Mouse (Mus musculus) cerebellum, adult 9-11 months (tissue): ENCODE measurements around the gene Pamr1.

Experiments
- DNase-seq: peaks from one replicate; pipeline ENCODE4 v3.0.0; 2022

The Pamr1 gene

GRCm38 (mm10) chr2:102600516-102600915 is 50.7 kb downstream of the Pamr1 start:
- DNase-seq: no peak

- no peak for DNase-seq
These were observed 60.7 kb downstream of the Pamr1 start for GRCm38 (mm10) chr2:102610485-102610884.

- no peak for DNase-seq
These were observed 66.8 kb downstream of the Pamr1 start for GRCm38 (mm10) chr2:102616637-102617036.

GRCm38 (mm10) chr2:102620744-102621429 is 71.1 kb downstream of the Pamr1 start:
- peak; percentile 23 for DNase-seq

GRCm38 (mm10) chr2:102622176-102622575 is 72.4 kb downstream of the Pamr1 start:
- no peak for DNase-seq

GRCm38 (mm10) chr2:102622943-102623342 is 73.1 kb downstream of the Pamr1 start:
- no peak for DNase-seq

GRCm38 (mm10) chr2:102624538-102624937 is 74.7 kb downstream of the Pamr1 start:
- no peak for DNase-seq

- no peak for DNase-seq
These were observed 82.5 kb downstream of the Pamr1 start for GRCm38 (mm10) chr2:102632361-102632760.

GRCm38 (mm10) chr2:102634010-102634409 is 84.2 kb downstream of the Pamr1 start:
- DNase-seq: no peak

- no peak for DNase-seq
These were observed 85.8 kb downstream of the Pamr1 start for GRCm38 (mm10) chr2:102635523-102636060.

GRCm38 (mm10) chr2:102636116-102636600 is 86.3 kb downstream of the Pamr1 start:
- no peak for DNase-seq

GRCm38 (mm10) chr2:102638140-102638539 is 88.3 kb downstream of the Pamr1 start:
- DNase-seq: no peak

GRCm38 (mm10) chr2:102638690-102639089 is 88.9 kb downstream of the Pamr1 start:
- DNase-seq: no peak

- DNase-seq: peak; percentile 39
These were observed 99.2 kb downstream of the Pamr1 start for GRCm38 (mm10) chr2:102648845-102649500.

GRCm38 (mm10) chr2:102650322-102650721 is 100.5 kb downstream of the Pamr1 start:
- no peak for DNase-seq

GRCm38 (mm10) chr2:102655966-102656725 is 106.3 kb downstream of the Pamr1 start:
- no peak for DNase-seq

GRCm38 (mm10) chr2:102657726-102658125 is 107.9 kb downstream of the Pamr1 start:
- DNase-seq: peak; percentile 50

GRCm38 (mm10) chr2:102658163-102658660 is 108.4 kb downstream of the Pamr1 start, which contains the start of gene Slc1a2:
Gene Slc1a2 (plus strand): TSS chr2:102658659.
- DNase-seq: peak; percentile 72

GRCm38 (mm10) chr2:102658661-102659520 is 109.1 kb downstream of the Pamr1 start:
- peak; percentile 82 for DNase-seq

- DNase-seq: peak; percentile 41
These were observed 109.7 kb downstream of the Pamr1 start for GRCm38 (mm10) chr2:102659521-102659830.

GRCm38 (mm10) chr2:102661052-102661451 is 111.2 kb downstream of the Pamr1 start:
- DNase-seq: no peak

- no peak for DNase-seq
These were observed 113.1 kb downstream of the Pamr1 start for GRCm38 (mm10) chr2:102662911-102663310.
